Mouse (Mus musculus) hindbrain, embryonic 11.5 days (tissue): ENCODE data around the gene E030018B13Rik. TPM values are rescaled to one million over a fixed set of nuclear protein-coding genes. Genes with fewer than 3 reads are reported as not detected.

Source experiments
- ATAC-seq: fragments of 200-750 bp; cut with Nextera tagmentation; 2 replicates; pipeline ENCODE4 v1.8.0; 2017; ENCODE audit warnings: mild to moderate bottlenecking, moderate TSS enrichment, moderate library complexity; ENCODE audit not compliant: low FRiP score
- DNase-seq: peaks from one replicate; pipeline ENCODE4 v3.0.0-alpha.2; 2015; ENCODE audit warnings: low spot score
- H3K27ac ChIP-seq: fragments of 300-500 bp; sonication (generic); 2 replicates; pipeline ENCODE4 v1.5.1; 2014; ENCODE audit warnings: mild to moderate bottlenecking, low read depth, low read length
- H3K27me3 ChIP-seq: fragments of 300-500 bp; sonication (generic); 2 replicates; pipeline ENCODE4 v1.6.1; 2014; ENCODE audit warnings: mild to moderate bottlenecking, low read length, moderate library complexity, mixed read lengths; ENCODE audit not compliant: control insufficient read depth, insufficient read depth
- H3K36me3 ChIP-seq: fragments of 300-500 bp; sonication (generic); 2 replicates; pipeline ENCODE4 v1.6.1; 2014; ENCODE audit warnings: mild to moderate bottlenecking, low read length, moderate library complexity, mixed read lengths; ENCODE audit not compliant: control insufficient read depth, insufficient read depth
- H3K4me1 ChIP-seq: fragments of 300-500 bp; sonication (generic); replicated peaks from 2 replicates; pipeline ENCODE4 v1.6.1; 2014; ENCODE audit warnings: low read length, mixed read lengths; ENCODE audit not compliant: control insufficient read depth, insufficient read depth
- H3K4me2 ChIP-seq: fragments of 300-500 bp; sonication (generic); replicated peaks from 2 replicates; pipeline ENCODE4 v1.6.1; 2014; ENCODE audit warnings: mild to moderate bottlenecking, low read depth, low read length
- H3K4me3 ChIP-seq: fragments of 300-500 bp; sonication (generic); 2 replicates; pipeline ENCODE4 v1.5.1; 2014; ENCODE audit warnings: low read depth, low read length
- H3K9ac ChIP-seq: fragments of 300-500 bp; sonication (generic); 2 replicates; pipeline ENCODE4 v1.6.1; 2014; ENCODE audit warnings: low read depth, low read length
- H3K9me3 ChIP-seq: fragments of 300-500 bp; sonication (generic); 2 replicates; pipeline ENCODE4 v1.6.1; 2016; ENCODE audit warnings: low read length; ENCODE audit not compliant: control insufficient read depth
- WGBS: fragments of 180-500 bp; shearing (Covaris S2); extraction: QIAGEN DNeasy Blood & Tissue Kit; methylation state at CpG from one replicate; pipeline ENCODE4 v1.1.7; 2014; 5-methylcytosine and 5-hydroxymethylcytosine counted together
- polyA plus RNA-seq: library from polyadenylated mRNA; unstranded; fragments of >200 nt; fragmentation: Nextera tagmentation; extraction: Ambion mirVana; gene quantifications from 2 replicates; pipeline ENCODE4 v1.2.1, GENCODE M21; 2014

Gene E030018B13Rik
- polyA plus RNA-seq, 1 experiment from 2014 or later: 0.28 TPM

- H3K27me3 ChIP-seq: no peaks in the 10 kb centered on the region
- no peaks in the 10 kb centered on the region for H3K9me3 ChIP-seq
- ATAC-seq (0 out of 2 replicates have a peak, but pooled peaks have one; percentile 23), DNase-seq (no peak)
- peaks cover 6% of the 10 kb centered on the region for H3K4me1 ChIP-seq
- H3K9ac ChIP-seq: no peak overlapping the region
- 91% methylated on average over 12 of the region's 12 CpGs for WGBS
- no peaks in the 10 kb centered on the region for H3K36me3 ChIP-seq
- H3K27ac ChIP-seq: no peak overlapping the region
- no peak overlapping the region for H3K4me2 ChIP-seq
- H3K4me3 ChIP-seq: no peak overlapping the region
Measured at GRCm38 (mm10) chr7:63918771-63919768, 2.4 kb downstream of the E030018B13Rik start.

- DNase-seq (no peak), ATAC-seq (no peak)
- Histone ChIP-seq H3K27me3 (no peaks in the 10 kb centered on the region), H3K4me3 (no peak overlapping the region), H3K9me3 (no peaks in the 10 kb centered on the region), H3K4me2 (no peak overlapping the region), H3K27ac (no peak overlapping the region), H3K9ac (no peak overlapping the region), H3K36me3 (no peaks in the 10 kb centered on the region), H3K4me1 (no peaks in the 10 kb centered on the region)
- 80% methylated on average over 8 of the region's 8 CpGs for WGBS
Measured at GRCm38 (mm10) chr7:63921909-63922562, 5.4 kb downstream of the E030018B13Rik start.

- DNase-seq: no peak
- 60% methylated on average over 2 of the region's 2 CpGs for WGBS
- H3K4me1 ChIP-seq: no peaks in the 10 kb centered on the region
Measured at GRCm38 (mm10) chr7:63922571-63922970, 5.9 kb downstream of the E030018B13Rik start.

GRCm38 (mm10) chr7:63922975-63923374 lies 6.3 kb downstream of the E030018B13Rik start:
- Histone ChIP-seq H3K27ac (no peak overlapping the region), H3K4me3 (no peak overlapping the region), H3K9ac (no peak overlapping the region), H3K27me3 (no peaks in the 10 kb centered on the region), H3K4me2 (no peak overlapping the region), H3K36me3 (no peaks in the 10 kb centered on the region), H3K4me1 (no peaks in the 10 kb centered on the region), H3K9me3 (no peaks in the 10 kb centered on the region)
- 81% methylated on average over 1 of the region's 1 CpGs for whole genome bisulfite sequencing
- ATAC-seq (no peak), DNase-seq (no peak)

More at GRCm38 (mm10) chr7:63922571-63922970, 5.9 kb downstream of the E030018B13Rik start:
- Histone ChIP-seq H3K27me3 (no peaks in the 10 kb centered on the region), H3K4me2 (no peak overlapping the region), H3K4me3 (no peak overlapping the region), H3K9ac (no peak overlapping the region), H3K9me3 (no peaks in the 10 kb centered on the region), H3K36me3 (no peaks in the 10 kb centered on the region), H3K27ac (no peak overlapping the region)
- ATAC-seq: no peak

GRCm38 (mm10) chr7:63924151-63924550 lies 7.5 kb downstream of the E030018B13Rik start:
- no peaks in the 10 kb centered on the region for H3K9me3 ChIP-seq
- no peak overlapping the region for H3K4me2 ChIP-seq
- H3K36me3 ChIP-seq: no peaks in the 10 kb centered on the region
- DNase-seq (no peak), ATAC-seq (no peak)
- no peak overlapping the region for H3K9ac ChIP-seq
- H3K4me1 ChIP-seq: no peaks in the 10 kb centered on the region
- no peak overlapping the region for H3K27ac ChIP-seq
- no peaks in the 10 kb centered on the region for H3K27me3 ChIP-seq
- 89% methylated on average over 1 of the region's 1 CpGs for WGBS
- no peak overlapping the region for H3K4me3 ChIP-seq

GRCm38 (mm10) chr7:63924747-63925412 lies 8.2 kb downstream of the E030018B13Rik start:
- Histone ChIP-seq H3K9ac (no peak overlapping the region), H3K4me1 (no peaks in the 10 kb centered on the region), H3K9me3 (no peaks in the 10 kb centered on the region), H3K27ac (no peak overlapping the region), H3K36me3 (no peaks in the 10 kb centered on the region), H3K4me2 (no peak overlapping the region), H3K4me3 (no peak overlapping the region), H3K27me3 (no peaks in the 10 kb centered on the region)
- WGBS: 83% methylated on average over 6 of the region's 6 CpGs
- no peak for ATAC-seq
- DNase-seq: no peak

- H3K4me2 ChIP-seq: no peak overlapping the region
- no peak overlapping the region for H3K4me3 ChIP-seq
- H3K27ac ChIP-seq: no peak overlapping the region
- no peak overlapping the region for H3K9ac ChIP-seq
- no peak for DNase-seq
- no peak for ATAC-seq
- H3K36me3 ChIP-seq: no peaks in the 10 kb centered on the region
- H3K27me3 ChIP-seq: no peaks in the 10 kb centered on the region
- no peaks in the 10 kb centered on the region for H3K4me1 ChIP-seq
- WGBS: 84% methylated on average over 14 of the region's 14 CpGs
- no peaks in the 10 kb centered on the region for H3K9me3 ChIP-seq
Measured at GRCm38 (mm10) chr7:63925413-63926360, 9.0 kb downstream of the E030018B13Rik start.

DNA sequence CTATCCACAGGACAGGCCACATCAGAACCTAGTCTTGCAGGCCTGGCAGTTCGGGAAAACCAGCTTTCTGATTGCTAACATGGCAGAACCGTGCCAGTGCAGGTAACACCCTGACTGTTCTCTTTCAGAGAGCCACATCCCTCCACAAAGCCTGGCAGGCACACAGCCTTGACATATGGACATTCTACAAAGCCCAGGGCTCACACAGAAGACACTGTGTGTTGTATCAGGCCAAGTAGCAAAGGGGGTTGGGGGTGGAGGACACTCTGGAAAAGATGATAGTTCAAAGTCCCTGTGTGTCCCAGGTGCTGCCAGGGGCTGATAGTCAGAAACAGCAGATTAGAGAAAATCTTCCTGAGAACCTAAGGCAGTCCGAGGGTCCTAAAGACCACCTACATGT lies 9.8 kb downstream of the E030018B13Rik start:
- ATAC-seq (no peak), DNase-seq (no peak)
- no peak overlapping the region for H3K4me2 ChIP-seq
- H3K4me3 ChIP-seq: no peak overlapping the region
- no peaks in the 10 kb centered on the region for H3K9me3 ChIP-seq
- no peak overlapping the region for H3K27ac ChIP-seq
- H3K36me3 ChIP-seq: no peaks in the 10 kb centered on the region
- no peak overlapping the region for H3K9ac ChIP-seq
- no peaks in the 10 kb centered on the region for H3K27me3 ChIP-seq
- no peaks in the 10 kb centered on the region for H3K4me1 ChIP-seq
- 87% methylated on average over 3 of the region's 3 CpGs for WGBS
